Mouse (Mus musculus) E14TG2a.4 (cell line): Measurements from ENCODE around the gene Abl1.
A peak's percentile ranks its signal among the peaks of the same experiment; 100 is the strongest.

Experiments
- H3K27me3 ChIP-seq: 2 replicates; pipeline ENCODE4 v1.6.1; 2014; ENCODE audit warnings: low read length, control low read depth; ENCODE audit not compliant: insufficient read depth
- H3K36me3 ChIP-seq: 2 replicates; pipeline ENCODE4 v1.6.1; 2014; ENCODE audit warnings: low read length, control low read depth; ENCODE audit not compliant: insufficient read depth
- H3K4me1 ChIP-seq: replicated peaks from 2 replicates; pipeline ENCODE4 v1.6.1; 2014; ENCODE audit warnings: low read depth, low read length, control low read depth
- H3K4me3 ChIP-seq: replicated peaks from 2 replicates; pipeline ENCODE4 v1.5.1; 2014; ENCODE audit warnings: mild to moderate bottlenecking, low read length
- H3K9me3 ChIP-seq: 2 replicates; pipeline ENCODE4 v1.6.1; 2014; ENCODE audit warnings: low read length, control low read depth
- CTCF ChIP-seq: conservative IDR thresholded peaks from 2 replicates; pipeline ENCODE4 v1.5.1; 2014; ENCODE audit warnings: low read length
- NANOG ChIP-seq: IDR thresholded peaks from 2 replicates; pipeline ENCODE4 v1.6.1; 2014; ENCODE audit warnings: borderline replicate concordance, low read length, mixed read lengths
- POU5F1 ChIP-seq: IDR thresholded peaks from 2 replicates; pipeline ENCODE4 v1.6.1; 2014; ENCODE audit warnings: low read length, borderline replicate concordance

Gene Abl1

DNA sequence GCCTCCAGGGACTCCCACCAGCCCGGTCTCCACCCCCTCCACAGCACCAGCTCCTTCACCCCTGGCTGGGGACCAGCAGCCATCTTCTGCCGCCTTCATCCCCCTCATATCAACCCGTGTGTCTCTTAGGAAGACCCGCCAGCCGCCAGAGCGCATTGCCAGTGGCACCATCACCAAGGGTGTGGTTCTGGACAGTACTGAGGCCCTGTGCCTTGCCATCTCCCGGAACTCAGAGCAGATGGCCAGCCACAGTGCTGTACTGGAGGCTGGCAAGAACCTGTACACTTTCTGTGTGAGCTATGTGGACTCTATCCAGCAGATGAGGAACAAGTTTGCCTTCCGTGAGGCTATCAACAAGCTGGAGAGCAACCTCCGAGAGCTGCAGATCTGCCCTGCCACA, 113.2 kb downstream of the Abl1 start:
- TF ChIP-seq CTCF (no peak), POU5F1 (no peak), NANOG (no peak)
- Histone ChIP-seq H3K27me3 (no peaks in the 10 kb centered on the region), H3K4me3 (peak overlapping the region; percentile 69), H3K4me1 (peaks cover 29% of the 10 kb centered on the region), H3K9me3 (no peaks in the 10 kb centered on the region), H3K36me3 (peaks cover 82% of the 10 kb centered on the region)

- no peak for TF ChIP-seq POU5F1
- no peak for TF ChIP-seq CTCF
- TF ChIP-seq NANOG: no peak
- Histone ChIP-seq H3K4me3 (no peak overlapping the region), H3K36me3 (peaks cover 68% of the 10 kb centered on the region), H3K27me3 (no peaks in the 10 kb centered on the region), H3K9me3 (no peaks in the 10 kb centered on the region), H3K4me1 (peaks cover 29% of the 10 kb centered on the region)
Measured at GRCm38 (mm10) chr2:31802811-31803210, 114.6 kb downstream of the Abl1 start.

GRCm38 (mm10) chr2:31803480-31803879, 115.3 kb downstream of the Abl1 start:
- no peak overlapping the region for H3K4me3 ChIP-seq
- no peaks in the 10 kb centered on the region for H3K27me3 ChIP-seq
- H3K9me3 ChIP-seq: no peaks in the 10 kb centered on the region
- peaks cover 61% of the 10 kb centered on the region for H3K36me3 ChIP-seq
- H3K4me1 ChIP-seq: peaks cover 29% of the 10 kb centered on the region
- TF ChIP-seq POU5F1: no peak

DNA sequence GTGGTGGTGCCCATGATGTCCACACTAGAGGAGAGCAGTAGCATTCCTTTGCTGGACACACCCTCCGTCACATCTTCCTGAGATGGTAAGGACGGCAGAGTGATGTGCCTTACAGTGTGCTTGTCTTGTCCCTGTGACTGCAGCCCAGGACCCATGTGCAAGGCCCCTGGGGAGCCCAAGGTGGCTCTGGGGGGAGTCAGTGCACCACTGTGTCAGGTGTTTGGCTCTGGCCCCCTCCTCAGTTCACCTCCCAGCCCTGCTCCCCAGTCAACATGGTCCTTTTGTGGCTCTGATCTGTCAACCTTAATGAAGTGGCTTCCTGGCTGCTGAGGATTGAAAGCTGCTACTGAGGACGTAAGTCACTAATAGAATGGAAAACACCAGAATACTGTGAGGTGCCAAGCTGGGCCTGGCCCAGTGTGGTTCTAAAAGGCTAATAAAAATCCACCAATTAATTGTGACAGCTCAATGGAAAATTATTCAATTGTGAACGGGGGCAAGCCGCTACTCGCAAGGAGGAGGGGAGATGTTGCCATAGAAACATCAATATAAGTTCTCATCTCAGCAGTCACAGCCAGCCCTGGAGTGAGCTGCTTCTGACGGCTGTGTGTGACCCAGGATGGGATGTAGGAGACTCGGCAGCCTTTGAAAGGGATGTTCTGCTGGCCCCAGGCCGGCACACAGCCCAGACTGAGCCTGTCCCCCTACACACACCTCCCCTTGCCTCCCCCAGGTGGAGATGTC, 118.6 kb downstream of the Abl1 start:
- Histone ChIP-seq H3K9me3 (no peaks in the 10 kb centered on the region), H3K4me3 (no peak overlapping the region), H3K27me3 (peaks cover 7% of the 10 kb centered on the region; the same call in 1 of the 2 replicates), H3K4me1 (peaks cover 12% of the 10 kb centered on the region), H3K36me3 (peaks cover 28% of the 10 kb centered on the region)
- TF ChIP-seq POU5F1 (no peak), CTCF (no peak), NANOG (no peak)

- Histone ChIP-seq H3K4me3 (no peak overlapping the region), H3K9me3 (no peaks in the 10 kb centered on the region), H3K4me1 (peaks cover 9% of the 10 kb centered on the region), H3K27me3 (peaks cover 8% of the 10 kb centered on the region; the same call in 1 of the 2 replicates), H3K36me3 (peaks cover 9% of the 10 kb centered on the region)
- TF ChIP-seq NANOG: no peak
- TF ChIP-seq CTCF: no peak
- no peak for TF ChIP-seq POU5F1
Measured at GRCm38 (mm10) chr2:31808410-31809357, 120.5 kb downstream of the Abl1 start.

- Histone ChIP-seq H3K4me1 (peaks cover 9% of the 10 kb centered on the region), H3K36me3 (peaks cover 3% of the 10 kb centered on the region; the same call in 1 of the 2 replicates), H3K9me3 (no peaks in the 10 kb centered on the region), H3K4me3 (no peak overlapping the region), H3K27me3 (peaks cover 8% of the 10 kb centered on the region; the same call in 1 of the 2 replicates)
- TF ChIP-seq POU5F1 (no peak), CTCF (no peak), NANOG (no peak)
Measured at GRCm38 (mm10) chr2:31809358-31809740, 121.2 kb downstream of the Abl1 start.

GRCm38 (mm10) chr2:31810444-31810843, 122.3 kb downstream of the Abl1 start, which contains the start of gene Qrfp:
TSS of gene Qrfp (minus strand) at chr2:31810580.
- Histone ChIP-seq H3K4me3 (peak within 1 kb of the TSS; percentile 67), H3K27me3 (peaks cover 8% of the 10 kb centered on the region; the same call in 1 of the 2 replicates), H3K9me3 (no peaks in the 10 kb centered on the region), H3K4me1 (peaks cover 9% of the 10 kb centered on the region), H3K36me3 (no peaks in the 10 kb centered on the region)
- TF ChIP-seq POU5F1 (no peak), NANOG (no peak), CTCF (no peak)

DNA sequence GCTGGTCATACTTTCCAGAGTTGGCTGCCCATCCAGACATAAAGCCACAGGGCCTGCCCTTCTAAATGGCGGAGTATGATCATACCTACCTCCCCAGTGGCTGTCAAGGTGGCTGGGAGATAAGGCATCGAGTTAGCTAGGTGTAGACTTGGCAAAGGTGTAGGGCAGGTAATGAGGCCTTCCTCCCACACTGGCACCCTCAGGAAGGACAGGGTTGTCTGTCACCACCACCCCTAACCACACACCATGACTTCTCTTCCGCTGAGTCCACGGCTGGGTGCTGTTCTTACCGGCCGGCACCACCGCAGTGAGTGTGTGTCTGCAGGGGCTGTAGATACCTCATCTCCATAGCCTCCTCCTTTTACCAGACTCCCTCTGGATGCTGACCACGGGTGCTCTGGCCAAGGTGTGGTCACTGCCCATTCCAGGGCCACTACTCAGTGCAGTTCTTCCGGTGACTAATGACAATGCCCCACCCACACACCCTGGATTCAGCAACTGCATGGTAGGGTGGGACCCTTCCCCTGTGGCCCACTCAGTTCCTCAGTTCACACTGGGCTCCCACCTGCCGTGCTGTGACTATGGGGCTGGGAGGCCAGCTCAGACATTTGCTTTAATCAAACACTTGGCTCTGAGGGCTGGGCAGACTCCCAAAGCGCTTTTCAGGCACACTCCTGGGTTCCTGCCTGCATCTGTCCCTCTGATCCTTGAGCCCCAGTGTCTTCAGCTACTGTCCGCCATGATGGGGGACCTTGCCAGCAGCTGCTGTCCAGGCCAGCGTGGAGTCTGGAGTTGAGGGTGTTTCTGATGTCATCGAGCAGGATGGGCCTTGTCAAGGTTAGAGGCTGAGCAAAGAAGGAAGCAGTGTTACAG, 123.1 kb downstream of the Abl1 start:
- Histone ChIP-seq H3K4me1 (peaks cover 9% of the 10 kb centered on the region), H3K9me3 (no peaks in the 10 kb centered on the region), H3K36me3 (no peaks in the 10 kb centered on the region), H3K4me3 (no peak overlapping the region), H3K27me3 (peaks cover 16% of the 10 kb centered on the region; the same call in 1 of the 2 replicates)
- TF ChIP-seq NANOG (no peak), POU5F1 (no peak), CTCF (no peak)
